Mouse (Mus musculus) embryonic fibroblast, embryonic 13.5 days (primary cell): ENCODE data around the gene Efr3b. TPM values are rescaled to one million over a fixed set of nuclear protein-coding genes. Genes with fewer than 3 reads are reported as not detected.

Source experiments
- H3K27ac ChIP-seq: 2 replicates; pipeline ENCODE4 v1.5.1; 2012; ENCODE audit warnings: low read length, control low read depth, inconsistent platforms; ENCODE audit not compliant: insufficient read depth
- H3K4me1 ChIP-seq: 2 replicates; pipeline ENCODE4 v1.6.1; 2011; ENCODE audit warnings: low read length; ENCODE audit not compliant: control insufficient read depth, insufficient read depth
- H3K4me3 ChIP-seq: 2 replicates; pipeline ENCODE4 v1.5.1; 2011; ENCODE audit warnings: mild to moderate bottlenecking, control low read depth, low read length; ENCODE audit not compliant: insufficient read depth
- CTCF ChIP-seq: IDR thresholded peaks from 2 replicates; pipeline ENCODE4 v1.5.1; 2011; ENCODE audit warnings: mild to moderate bottlenecking, control low read depth, low read length, moderate library complexity, borderline replicate concordance; ENCODE audit not compliant: insufficient read depth
- POLR2A ChIP-seq: IDR thresholded peaks from 2 replicates; pipeline ENCODE4 v1.6.1; 2011; ENCODE audit warnings: low read depth, mild to moderate bottlenecking, control low read depth, low read length, moderate library complexity
- polyA plus RNA-seq: library from polyadenylated mRNA; stranded (reverse); fragments of >200 nt; gene quantifications from 2 replicates; pipeline ENCODE4 v1.2.4, GENCODE M21; 2011; ENCODE audit warnings: low read depth; ENCODE audit not compliant: missing spikeins, insufficient read length

Gene Efr3b
- polyA plus RNA-seq, 1 experiment = 2.1 TPM

- peak overlapping the region; percentile 57 for H3K4me3 ChIP-seq
- H3K27ac ChIP-seq = no peak overlapping the region
- H3K4me1 ChIP-seq = no peaks in the 10 kb centered on the region
- TF ChIP-seq CTCF (no peak), POLR2A (no peak)
Observed at GRCm38 (mm10) chr12:4039046-4039445, 331 bp upstream of the Efr3b start.

GRCm38 (mm10) chr12:4037511-4037910, 1.2 kb downstream of the Efr3b start:
- Histone ChIP-seq H3K27ac (no peak overlapping the region), H3K4me1 (no peaks in the 10 kb centered on the region), H3K4me3 (no peak overlapping the region)
- no peak for TF ChIP-seq POLR2A
- no peak for TF ChIP-seq CTCF

GRCm38 (mm10) chr12:4036157-4036556, 2.6 kb downstream of the Efr3b start:
- no peak for TF ChIP-seq CTCF
- no peak for TF ChIP-seq POLR2A
- H3K4me1 ChIP-seq = no peaks in the 10 kb centered on the region
- H3K4me3 ChIP-seq = no peak overlapping the region
- no peak overlapping the region for H3K27ac ChIP-seq

GRCm38 (mm10) chr12:4029064-4029463, 9.7 kb downstream of the Efr3b start:
- Histone ChIP-seq H3K27ac (no peak overlapping the region), H3K4me3 (no peak overlapping the region), H3K4me1 (no peaks in the 10 kb centered on the region)
- TF ChIP-seq POLR2A (no peak), CTCF (no peak)

GRCm38 (mm10) chr12:4028516-4028915, 10.2 kb downstream of the Efr3b start:
- Histone ChIP-seq H3K4me1 (no peaks in the 10 kb centered on the region), H3K4me3 (no peak overlapping the region), H3K27ac (no peak overlapping the region)
- TF ChIP-seq CTCF (no peak), POLR2A (no peak)

GRCm38 (mm10) chr12:4024356-4024755, 14.4 kb downstream of the Efr3b start:
- Histone ChIP-seq H3K4me3 (no peak overlapping the region), H3K4me1 (no peaks in the 10 kb centered on the region), H3K27ac (no peak overlapping the region)
- TF ChIP-seq CTCF = no peak
- no peak for TF ChIP-seq POLR2A

GRCm38 (mm10) chr12:4023501-4023900, 15.2 kb downstream of the Efr3b start:
- no peak for TF ChIP-seq POLR2A
- no peak for TF ChIP-seq CTCF
- H3K4me3 ChIP-seq = no peak overlapping the region
- H3K4me1 ChIP-seq = no peaks in the 10 kb centered on the region
- H3K27ac ChIP-seq = no peak overlapping the region

- Histone ChIP-seq H3K4me1 (no peaks in the 10 kb centered on the region), H3K27ac (no peak overlapping the region), H3K4me3 (no peak overlapping the region)
- TF ChIP-seq CTCF (no peak), POLR2A (no peak)
Observed at GRCm38 (mm10) chr12:4022845-4023244, 15.9 kb downstream of the Efr3b start.

GRCm38 (mm10) chr12:4020505-4020904, 18.2 kb downstream of the Efr3b start:
- TF ChIP-seq CTCF = no peak
- TF ChIP-seq POLR2A = no peak

GRCm38 (mm10) chr12:4016321-4016720, 22.4 kb downstream of the Efr3b start:
- H3K27ac ChIP-seq = no peak overlapping the region
- TF ChIP-seq POLR2A = no peak
- no peak for TF ChIP-seq CTCF
- H3K4me1 ChIP-seq = no peaks in the 10 kb centered on the region
- H3K4me3 ChIP-seq = no peak overlapping the region

More at GRCm38 (mm10) chr12:4020505-4020904, 18.2 kb downstream of the Efr3b start:
- Histone ChIP-seq H3K4me3 (no peak overlapping the region), H3K4me1 (no peaks in the 10 kb centered on the region), H3K27ac (no peak overlapping the region)

GRCm38 (mm10) chr12:4015741-4016140, 23.0 kb downstream of the Efr3b start:
- TF ChIP-seq POLR2A = no peak
- TF ChIP-seq CTCF = no peak
- Histone ChIP-seq H3K27ac (no peak overlapping the region), H3K4me3 (no peak overlapping the region), H3K4me1 (no peaks in the 10 kb centered on the region)
